Mouse (Mus musculus): Measurements from ENCODE around the gene Dhx8. TPM values are rescaled to one million over a fixed set of nuclear protein-coding genes. Genes with fewer than 3 reads are reported as not detected.

The Dhx8 gene
- total and polyA plus RNA-seq, 3 experiments = 33.1 to 44.7 TPM; not detected in 1

DNA sequence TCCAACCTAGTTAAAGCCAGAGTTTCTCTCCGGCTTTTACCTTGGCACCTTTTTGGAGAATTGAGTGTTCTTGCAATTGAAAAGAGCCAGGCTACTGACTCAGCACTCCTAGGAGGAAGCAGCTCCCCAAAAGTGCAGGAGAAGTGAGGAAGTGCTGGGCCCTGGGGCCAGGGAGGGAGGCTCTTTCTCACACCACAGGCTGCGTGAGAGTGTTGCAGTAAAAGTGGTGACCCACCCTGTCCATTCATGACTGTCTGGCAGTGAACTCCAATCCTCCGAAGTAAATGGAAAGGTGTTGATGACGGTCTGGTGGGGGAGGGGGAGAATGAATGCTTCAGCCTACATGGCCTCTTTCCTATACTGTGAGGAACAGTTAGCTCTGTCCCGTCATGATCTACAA is 24.2 kb upstream of the Dhx8 start:
- peaks cover 19 to 28% of the 10 kb centered on the region in 2 experiments for H3K27me3 ChIP-seq (ENCODE audit: control insufficient read depth in 1 of 2, insufficient read depth in 2 of 2, low read length in 2 of 2)
- H3K36me3 ChIP-seq (ENCODE audit: control insufficient read depth in 1 of 2, insufficient read depth in 2 of 2, low read length in 2 of 2) = no peaks in the 10 kb centered on the region
- TF ChIP-seq TBP (IDR thresholded peaks at IDR 0.05; ENCODE audit: low read depth, low read length) = no peak
- H3K27ac ChIP-seq (ENCODE audit: control insufficient read depth, low read depth, low read length) = no peak overlapping the region
- no peaks in the 10 kb centered on the region for H3K9me3 ChIP-seq (replicated peaks; ENCODE audit: insufficient read depth, low read length)
- H3K9ac ChIP-seq (ENCODE audit: control insufficient read depth, low read depth, low read length, poor library complexity, severe bottlenecking) = no peak overlapping the region
- no peak overlapping the region for H3K4me3 ChIP-seq (ENCODE audit: control insufficient read depth in 1 of 2, insufficient read depth in 1 of 2, low read depth in 2 of 2, low read length in 2 of 2)
- H3K4me1 ChIP-seq (ENCODE audit: control insufficient read depth in 1 of 2, insufficient read depth in 2 of 2, low read length in 2 of 2) = no peaks in the 10 kb centered on the region
- H3K79me2 ChIP-seq (ENCODE audit: control insufficient read depth, insufficient read depth, low read length, poor library complexity) = no peaks in the 10 kb centered on the region
- no peak for DNase-seq (ENCODE audit: low read depth, low spot score)

- peaks cover 18 to 27% of the 10 kb centered on the region in 2 experiments for H3K27me3 ChIP-seq (ENCODE audit: control insufficient read depth in 1 of 2, insufficient read depth in 2 of 2, low read length in 2 of 2)
- no peaks in the 10 kb centered on the region for H3K4me1 ChIP-seq (ENCODE audit: control insufficient read depth in 1 of 2, insufficient read depth in 2 of 2, low read length in 2 of 2)
- no peaks in the 10 kb centered on the region for H3K79me2 ChIP-seq (ENCODE audit: control insufficient read depth, insufficient read depth, low read length, poor library complexity)
- H3K36me3 ChIP-seq (ENCODE audit: control insufficient read depth in 1 of 2, insufficient read depth in 2 of 2, low read length in 2 of 2) = no peaks in the 10 kb centered on the region
- no peak overlapping the region for H3K4me3 ChIP-seq (ENCODE audit: control insufficient read depth in 1 of 2, insufficient read depth in 1 of 2, low read depth in 2 of 2, low read length in 2 of 2)
- no peak for DNase-seq (ENCODE audit: low read depth, low spot score)
- H3K27ac ChIP-seq (ENCODE audit: control insufficient read depth, low read depth, low read length) = no peak overlapping the region
- H3K9me3 ChIP-seq (replicated peaks; ENCODE audit: insufficient read depth, low read length) = no peaks in the 10 kb centered on the region
- no peak overlapping the region for H3K9ac ChIP-seq (ENCODE audit: control insufficient read depth, low read depth, low read length, poor library complexity, severe bottlenecking)
- TF ChIP-seq RAD21 (IDR thresholded peaks at IDR 0.05; ENCODE audit: low read depth, low read length) = no peak
- TF ChIP-seq E2F4 (IDR thresholded peaks at IDR 0.05; ENCODE audit: borderline replicate concordance, low read depth, low read length) = no peak
- no peak for TF ChIP-seq HCFC1 (IDR thresholded peaks at IDR 0.05; ENCODE audit: low read depth, low read length)
- no peak for TF ChIP-seq ETS1 (IDR thresholded peaks at IDR 0.05; ENCODE audit: low read depth, low read length)
- no peak for TF ChIP-seq ZNF384 (IDR thresholded peaks at IDR 0.05; ENCODE audit: low read depth, low read length)
- no peak for TF ChIP-seq JUND (IDR thresholded peaks at IDR 0.05; ENCODE audit: low read depth, low read length)
- TF ChIP-seq POLR2AphosphoS2 (IDR thresholded peaks at IDR 0.05; ENCODE audit: low read length) = no peak
- no peak for TF ChIP-seq MAX (IDR thresholded peaks at IDR 0.05; ENCODE audit: low read length)
- TF ChIP-seq MYC (IDR thresholded peaks at IDR 0.05; ENCODE audit: low read depth, low read length) = no peak
- TF ChIP-seq TCF12 (IDR thresholded peaks at IDR 0.05; ENCODE audit: low read depth, low read length) = no peak
- no peak for TF ChIP-seq EP300 (IDR thresholded peaks at IDR 0.05; ENCODE audit: low read depth in 1 of 2, low read length in 2 of 2)
- TF ChIP-seq KAT2A (conservative IDR thresholded peaks at IDR 0.05; ENCODE audit: low read depth, low read length) = no peak
- TF ChIP-seq CHD2 (IDR thresholded peaks at IDR 0.05; ENCODE audit: low read length) = no peak
- TF ChIP-seq USF1 (IDR thresholded peaks at IDR 0.05; ENCODE audit: low read depth, low read length) = no peak
- no peak for TF ChIP-seq CTCF (IDR thresholded peaks at IDR 0.05 in 2 of 3, conservative IDR thresholded peaks at IDR 0.05 in 1 of 3; ENCODE audit: control insufficient read depth in 1 of 3, insufficient read depth in 1 of 3, low read depth in 2 of 3, low read length in 3 of 3, poor library complexity in 1 of 3, severe bottlenecking in 1 of 3)
- no peak for TF ChIP-seq MAFK (IDR thresholded peaks at IDR 0.05; ENCODE audit: borderline replicate concordance, low read depth, low read length)
- no peak for TF ChIP-seq GATA1 (IDR thresholded peaks at IDR 0.05; ENCODE audit: low read depth, low read length)
Observed at GRCm38 (mm10) chr11:101712811-101713210, 19.9 kb upstream of the Dhx8 start.
